Mouse (Mus musculus) yolk sac, embryonic 10.5 days (tissue): ENCODE measurements around the gene Itgb1.

Experiments used
- DNase-seq: peaks from one replicate; pipeline ENCODE4 v3.0.0-alpha.2; 2017; ENCODE audit warnings: low spot score

The Itgb1 gene

DNA sequence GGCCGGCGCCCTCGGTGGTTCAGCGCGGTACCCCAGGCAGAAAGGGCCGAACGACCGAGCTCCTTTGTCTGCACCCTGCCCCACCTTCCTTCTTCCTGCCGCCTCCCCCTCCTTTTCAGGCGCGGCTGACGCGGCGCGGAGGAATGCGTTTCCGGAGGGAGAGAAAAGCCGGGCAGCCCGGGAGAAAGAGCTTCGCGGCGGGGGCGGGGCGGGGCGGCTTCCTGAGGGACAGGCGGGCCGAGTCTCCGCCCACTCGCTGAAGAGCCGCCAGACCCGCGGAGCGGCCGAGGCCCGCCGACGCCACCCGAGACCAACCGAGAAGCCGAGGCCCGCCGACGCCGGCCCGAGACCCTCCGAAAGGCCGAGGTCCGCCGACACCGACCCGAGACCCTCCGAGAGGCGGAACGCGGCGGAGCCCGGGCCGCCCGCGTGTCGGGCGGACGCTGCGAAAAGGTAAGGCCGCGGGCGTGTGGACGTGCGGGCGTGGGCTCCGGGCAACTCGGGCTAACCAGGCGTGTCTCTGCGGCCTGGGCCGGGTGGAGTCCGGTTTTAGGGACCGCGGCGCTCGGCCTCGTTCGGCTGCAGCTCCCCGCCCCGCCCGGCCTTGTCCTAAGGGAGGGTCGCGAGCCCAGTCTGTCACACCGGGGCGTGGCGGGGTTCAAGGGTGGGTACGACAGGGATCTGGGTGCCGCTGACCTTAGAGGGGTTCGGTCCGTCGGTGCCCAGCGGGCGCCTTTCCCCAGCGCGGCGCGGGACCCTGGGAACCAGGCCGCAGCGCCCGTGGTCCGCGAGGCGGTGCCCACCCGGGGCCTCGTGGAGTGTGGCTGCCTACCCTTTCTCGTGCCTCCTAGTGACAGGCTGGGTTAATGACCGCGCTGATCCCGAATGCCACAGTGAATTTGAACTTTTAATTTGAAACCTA, at the start of gene Itgb1:
TSS of gene Itgb1 (plus strand) at position 148 of the 922 bp plus-strand sequence.
- DNase-seq: peak; percentile 96

GRCm38 (mm10) chr8:128643104-128643503, 42.4 kb upstream of the Itgb1 start:
- DNase-seq: no peak

GRCm38 (mm10) chr8:128645452-128645851, 40.0 kb upstream of the Itgb1 start:
- DNase-seq: no peak

DNA sequence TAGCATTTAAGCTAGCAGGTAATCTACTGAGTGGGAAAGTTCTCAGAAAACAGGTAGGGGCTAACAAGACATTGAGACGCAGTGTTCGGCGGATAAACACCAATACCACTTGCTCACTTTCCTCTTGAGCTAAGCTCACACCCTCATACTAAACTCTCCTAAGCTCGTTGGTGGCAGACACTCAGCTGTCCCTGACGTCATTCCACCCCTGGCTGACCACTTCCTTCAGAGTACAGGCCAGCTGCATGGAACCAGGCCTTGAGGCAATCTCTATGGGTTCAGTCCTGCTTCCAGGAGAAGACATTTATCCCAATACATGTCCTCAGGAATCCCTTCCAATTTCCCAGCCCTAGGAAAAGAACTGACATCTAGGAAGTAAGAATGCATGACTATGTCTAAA, 39.0 kb upstream of the Itgb1 start:
- no peak for DNase-seq

DNA sequence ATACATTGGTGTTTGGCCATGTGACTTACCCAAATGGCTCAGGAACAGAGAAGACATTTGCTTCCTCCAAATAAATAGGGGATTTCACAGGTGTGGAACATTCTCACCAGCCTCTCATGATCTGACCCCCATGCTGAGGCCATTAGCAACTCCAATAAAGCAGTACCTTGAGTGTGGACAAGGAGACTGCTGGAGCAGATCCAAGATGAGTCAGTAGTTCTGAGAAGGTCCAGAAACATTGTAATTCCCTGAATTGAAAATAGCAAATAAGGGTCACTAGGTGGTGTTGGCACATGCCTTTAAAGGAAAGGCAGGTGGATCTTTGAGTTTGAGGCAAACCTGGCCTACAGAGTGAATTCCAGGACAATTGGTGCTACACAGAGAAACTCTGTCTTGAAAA, 37.4 kb upstream of the Itgb1 start:
- no peak for DNase-seq

GRCm38 (mm10) chr8:128650331-128650855, 35.1 kb upstream of the Itgb1 start:
- no peak for DNase-seq

GRCm38 (mm10) chr8:128652399-128653109, 32.9 kb upstream of the Itgb1 start:
- peak; percentile 26 for DNase-seq

- DNase-seq: peak; percentile 5
Observed at GRCm38 (mm10) chr8:128653642-128654364, 31.7 kb upstream of the Itgb1 start.

- peak; percentile 83 for DNase-seq
Observed at GRCm38 (mm10) chr8:128654365-128655099, 30.9 kb upstream of the Itgb1 start.

DNA sequence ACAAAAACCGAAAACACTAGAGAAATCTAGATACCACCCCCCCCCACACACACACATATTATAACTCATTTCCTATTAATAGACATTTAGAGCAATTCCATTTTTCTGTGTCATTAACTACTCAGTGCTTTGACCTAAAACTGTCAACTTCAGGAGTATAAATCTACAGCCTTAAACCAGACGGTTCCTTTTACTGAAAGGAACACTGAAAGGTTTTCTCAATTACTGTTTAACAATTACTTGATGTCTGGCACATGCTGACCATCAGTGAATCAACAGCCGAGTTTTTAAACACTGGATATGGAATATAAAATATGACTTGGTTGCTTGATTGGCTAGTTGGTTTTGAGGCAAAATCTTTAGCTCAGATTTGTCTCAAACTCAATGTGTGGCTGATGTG, 23.3 kb upstream of the Itgb1 start:
- no peak for DNase-seq

- no peak for DNase-seq
Observed at GRCm38 (mm10) chr8:128662696-128663095, 22.8 kb upstream of the Itgb1 start.

- no peak for DNase-seq
Observed at GRCm38 (mm10) chr8:128663106-128663505, 22.3 kb upstream of the Itgb1 start.

DNA sequence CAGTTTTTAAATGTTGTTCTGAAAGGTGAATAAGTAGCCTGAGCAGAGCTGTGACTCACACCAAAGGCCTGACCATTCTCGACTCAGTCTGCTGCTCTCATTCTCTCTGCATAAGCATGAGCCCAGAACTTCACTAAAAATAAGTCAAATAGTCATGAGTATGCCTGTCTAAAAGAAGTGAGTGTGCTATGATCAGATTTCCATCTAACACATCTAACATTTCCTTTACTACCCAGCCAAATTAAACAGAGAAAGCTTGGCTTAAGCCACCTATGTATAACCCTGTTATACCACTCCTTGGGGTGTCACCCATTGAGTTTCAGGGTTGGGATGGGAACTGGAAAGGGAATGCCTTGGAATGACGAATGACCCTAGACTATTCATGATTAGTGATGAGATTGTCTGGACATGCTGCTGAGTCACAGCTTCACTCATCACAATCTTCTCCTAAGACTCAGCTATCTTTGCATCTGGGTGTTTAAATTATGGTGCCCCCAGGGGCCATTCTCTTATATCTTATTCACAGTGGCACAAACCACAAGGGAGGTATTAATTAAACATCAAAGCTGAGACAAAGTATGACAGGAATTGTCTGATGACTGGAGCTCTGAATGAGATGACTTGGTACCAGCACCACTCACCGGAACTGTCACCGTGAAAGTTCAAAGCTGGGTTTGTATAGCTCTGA, 18.7 kb upstream of the Itgb1 start:
- DNase-seq: no peak

DNA sequence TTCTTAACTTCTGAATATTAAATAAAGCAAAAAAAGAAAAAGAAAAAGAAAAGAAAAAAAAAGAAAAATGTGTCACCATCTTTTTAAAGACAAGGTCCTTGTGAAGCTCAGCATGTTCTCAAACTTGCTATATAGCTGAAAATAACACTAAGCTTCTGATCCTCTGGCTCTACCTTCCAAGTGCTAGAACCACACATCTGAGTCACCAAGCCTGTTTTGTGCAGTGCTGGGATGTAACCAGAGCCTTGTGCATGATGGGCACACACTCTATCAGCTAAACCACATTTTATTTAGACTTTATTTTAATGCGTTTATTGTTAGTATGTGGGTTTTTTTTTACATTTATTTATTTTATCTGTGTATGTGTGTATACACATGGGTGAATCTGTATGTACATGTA, 13.6 kb upstream of the Itgb1 start:
- DNase-seq: no peak

DNA sequence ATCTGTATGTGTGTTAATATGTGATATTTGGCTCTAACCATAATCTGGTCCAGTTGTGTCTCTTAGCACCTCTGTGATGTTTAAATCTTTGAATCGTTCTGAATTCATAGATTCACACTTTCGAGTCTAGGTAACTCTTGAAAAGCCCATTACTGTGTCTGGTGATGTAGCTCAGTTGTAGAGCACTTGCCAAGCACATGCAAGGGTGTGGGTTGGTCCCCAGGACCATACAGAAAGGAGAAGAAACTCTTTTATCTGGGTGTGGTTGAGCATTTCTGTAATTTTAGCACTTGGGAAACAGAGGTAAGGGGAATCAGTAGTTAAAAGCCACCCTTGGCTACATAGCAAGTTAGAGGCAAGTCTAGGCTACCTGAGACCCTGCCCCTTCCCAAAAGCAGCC, 13.0 kb upstream of the Itgb1 start:
- no peak for DNase-seq

DNA sequence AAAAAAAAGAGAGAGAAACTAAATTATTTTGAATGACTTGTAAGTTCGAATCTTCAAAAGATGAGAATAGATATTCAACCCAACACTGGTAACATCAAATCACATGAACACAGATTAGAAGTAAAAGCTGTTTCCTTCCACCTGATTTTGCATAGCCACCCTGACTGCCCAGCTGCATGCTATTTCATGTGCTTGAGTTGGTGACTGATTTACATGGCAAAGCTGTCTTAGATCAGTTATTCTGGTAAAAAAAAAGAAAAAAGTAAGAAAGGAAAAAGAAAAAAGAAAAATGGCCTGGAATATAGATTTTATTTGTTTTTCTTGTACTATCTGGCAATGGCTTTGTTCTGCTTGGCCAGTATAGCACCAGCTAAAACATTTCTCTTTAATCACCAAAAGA, 12.5 kb upstream of the Itgb1 start:
- DNase-seq: no peak

DNA sequence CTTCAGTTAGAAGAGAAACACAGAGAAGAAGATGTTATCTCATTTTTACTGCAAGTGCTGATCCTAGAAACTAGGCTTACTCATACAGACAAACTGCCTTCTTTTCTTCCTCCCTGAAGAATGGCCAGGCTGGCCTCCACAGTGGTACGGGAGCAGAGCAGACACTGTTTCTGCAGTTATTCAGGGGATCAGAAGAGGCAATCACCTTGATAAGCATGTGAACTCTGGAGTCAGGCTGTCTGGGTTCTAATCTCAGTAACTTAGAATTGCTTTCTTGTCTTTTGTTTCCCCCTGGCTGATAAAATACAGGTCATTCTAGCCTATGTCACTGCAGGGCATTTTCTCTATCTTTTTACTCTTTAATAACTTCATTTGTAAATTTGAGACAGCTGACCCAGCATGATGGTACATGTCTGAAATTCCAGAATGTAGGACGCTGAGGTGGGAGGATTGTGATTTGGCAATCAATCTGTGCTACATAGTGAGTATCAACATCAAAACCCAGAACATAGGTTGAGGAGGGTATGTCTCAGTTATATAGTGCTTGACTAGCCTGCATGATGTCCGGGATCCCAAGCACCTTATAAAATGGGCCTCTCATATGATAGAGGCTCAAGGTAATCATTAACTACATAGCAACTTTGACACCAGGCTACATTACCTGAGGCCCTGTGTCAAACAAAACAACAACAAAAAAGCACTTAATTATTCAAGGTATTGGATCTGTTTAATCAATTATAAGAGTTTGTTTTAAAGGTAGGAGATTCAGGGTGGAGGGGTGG, 9.4 kb upstream of the Itgb1 start:
- DNase-seq: no peak

GRCm38 (mm10) chr8:128679909-128680308, 5.5 kb upstream of the Itgb1 start:
- no peak for DNase-seq

DNA sequence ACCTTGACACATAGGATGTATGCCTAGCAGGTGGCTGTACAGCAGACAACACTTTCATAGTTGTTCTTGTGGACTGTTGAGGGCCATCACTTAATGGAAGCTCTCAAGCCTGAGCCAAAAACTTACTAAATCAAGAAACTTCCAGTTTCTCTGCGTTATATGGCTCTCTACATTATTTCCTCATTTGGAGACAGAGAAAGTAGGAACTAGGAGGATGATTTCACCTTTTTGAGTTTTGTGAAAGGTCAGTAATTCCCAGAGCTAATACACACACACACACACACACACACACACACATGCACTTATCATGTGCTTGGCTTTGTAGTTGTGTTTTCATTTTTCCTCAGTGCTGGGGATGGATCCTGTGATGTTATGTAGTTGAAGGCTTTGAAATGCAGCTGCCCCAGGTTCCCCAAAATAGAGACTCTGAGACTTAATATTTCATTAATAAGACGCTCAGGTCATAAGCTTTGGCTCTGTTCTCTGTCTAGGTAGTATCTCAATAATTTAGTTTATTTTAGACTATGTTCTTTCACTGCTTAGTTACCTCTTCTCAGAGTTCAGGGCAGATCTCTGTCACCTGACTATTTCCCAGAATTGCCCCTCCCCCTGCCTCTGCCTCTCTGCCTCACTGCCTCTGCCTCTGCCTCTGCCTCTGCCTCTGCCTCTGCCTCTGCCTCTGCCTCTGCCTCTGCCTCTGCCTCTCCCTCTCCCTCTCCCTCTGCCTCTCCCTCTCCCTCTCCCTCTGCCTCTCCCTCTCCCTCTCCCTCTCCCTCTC, 4.7 kb upstream of the Itgb1 start:
- DNase-seq: no peak
